Mouse (Mus musculus): ENCODE measurements around the gene Epb41.

GRCm38 (mm10) chr4:132049549-132050200 lies 25.4 kb downstream of the Epb41 start:
- TF ChIP-seq CTCF (IDR thresholded peaks at IDR 0.05; ENCODE audit: control insufficient read depth, insufficient read depth, insufficient read length) (no peak), USF1 (IDR thresholded peaks at IDR 0.05; ENCODE audit: low read depth) (no peak), MAX (IDR thresholded peaks at IDR 0.05) (no peak)

Measured in C2C12 (cell line).